Mouse (Mus musculus): Measurements from ENCODE around the gene Scn8a. TPM values are rescaled to one million over a fixed set of nuclear protein-coding genes. Genes with fewer than 3 reads are reported as not detected.

Scn8a gene
- polyA plus RNA-seq, 1 experiment = not detected

GRCm38 (mm10) chr15:100909734-100910163 is 40.1 kb downstream of the Scn8a start:
- H3K4me2 ChIP-seq (ENCODE audit: low read depth) = no peak overlapping the region
- TF ChIP-seq POLR2A (IDR thresholded peaks at IDR 0.05; ENCODE audit: insufficient read length, low read depth) = no peak
- TF ChIP-seq USF1 (IDR thresholded peaks at IDR 0.05; ENCODE audit: low read depth) = no peak
- TF ChIP-seq POLR2AphosphoS2 (IDR thresholded peaks at IDR 0.05; ENCODE audit: insufficient read length, low read depth) = no peak
- no peak for TF ChIP-seq MYOD1 (IDR thresholded peaks at IDR 0.05; ENCODE audit: control insufficient read depth in 1 of 3, insufficient read length in 2 of 3, low read depth in 2 of 3)
- TF ChIP-seq TCF12 (IDR thresholded peaks at IDR 0.05; ENCODE audit: insufficient read depth, poor library complexity, severe bottlenecking) = no peak
- no peak for TF ChIP-seq REST (IDR thresholded peaks at IDR 0.05; ENCODE audit: insufficient read depth, insufficient read length)
- TF ChIP-seq CEBPB (IDR thresholded peaks at IDR 0.05; ENCODE audit: insufficient read depth, poor library complexity, severe bottlenecking) = no peak
- TF ChIP-seq SRF (IDR thresholded peaks at IDR 0.05; ENCODE audit: control insufficient read depth, insufficient read length, low read depth) = no peak
- TF ChIP-seq MAX (IDR thresholded peaks at IDR 0.05; ENCODE audit: low read depth) = no peak
- TF ChIP-seq E2F4 (IDR thresholded peaks at IDR 0.05; ENCODE audit: insufficient read depth) = no peak
- TF ChIP-seq MYOG (IDR thresholded peaks at IDR 0.05; ENCODE audit: control insufficient read depth in 1 of 3, insufficient read depth in 1 of 3, insufficient read length in 2 of 3, low read depth in 2 of 3) = no peak
- TF ChIP-seq TCF3 (IDR thresholded peaks at IDR 0.05; ENCODE audit: insufficient read length, low read depth) = no peak
- H3K4me3 ChIP-seq = no peak overlapping the region
- no peak overlapping the region for H3ac ChIP-seq (ENCODE audit: control insufficient read depth, insufficient read length)
- no peaks in the 10 kb centered on the region for H3K36me3 ChIP-seq (ENCODE audit: control insufficient read depth, insufficient read depth)
- peaks cover 44% of the 10 kb centered on the region for H3K27me3 ChIP-seq (ENCODE audit: control insufficient read depth, insufficient read depth, insufficient read length)
- no peaks in the 10 kb centered on the region for H3K79me2 ChIP-seq (ENCODE audit: control insufficient read depth, insufficient read depth)

- Histone ChIP-seq H3K4me3 (no peak overlapping the region), H3K27me3 (ENCODE audit: control insufficient read depth, insufficient read depth, insufficient read length) (peaks cover 51% of the 10 kb centered on the region), H3K79me2 (ENCODE audit: control insufficient read depth, insufficient read depth) (no peaks in the 10 kb centered on the region), H3K4me2 (ENCODE audit: low read depth) (no peak overlapping the region), H3ac (ENCODE audit: control insufficient read depth, insufficient read length) (no peak overlapping the region), H3K36me3 (ENCODE audit: control insufficient read depth, insufficient read depth) (no peaks in the 10 kb centered on the region)
- TF ChIP-seq CEBPB (IDR thresholded peaks at IDR 0.05; ENCODE audit: insufficient read depth, poor library complexity, severe bottlenecking) (no peak), USF1 (IDR thresholded peaks at IDR 0.05; ENCODE audit: low read depth) (no peak), TCF3 (IDR thresholded peaks at IDR 0.05; ENCODE audit: insufficient read length, low read depth) (no peak), REST (IDR thresholded peaks at IDR 0.05; ENCODE audit: insufficient read depth, insufficient read length) (no peak)
Observed at GRCm38 (mm10) chr15:100910381-100910841, 40.8 kb downstream of the Scn8a start.

GRCm38 (mm10) chr15:100912676-100913266 is 43.1 kb downstream of the Scn8a start:
- H3ac ChIP-seq (ENCODE audit: control insufficient read depth, insufficient read length) = no peak overlapping the region
- H3K4me2 ChIP-seq (ENCODE audit: low read depth) = no peak overlapping the region
- H3K4me3 ChIP-seq = no peak overlapping the region
- H3K27me3 ChIP-seq (ENCODE audit: control insufficient read depth, insufficient read depth, insufficient read length) = peaks cover 48% of the 10 kb centered on the region
- no peaks in the 10 kb centered on the region for H3K36me3 ChIP-seq (ENCODE audit: control insufficient read depth, insufficient read depth)
- H3K79me2 ChIP-seq (ENCODE audit: control insufficient read depth, insufficient read depth) = no peaks in the 10 kb centered on the region
- TF ChIP-seq REST (IDR thresholded peaks at IDR 0.05; ENCODE audit: insufficient read depth, insufficient read length) = no peak

GRCm38 (mm10) chr15:100914734-100915242 is 45.1 kb downstream of the Scn8a start:
- TF ChIP-seq MAX (IDR thresholded peaks at IDR 0.05; ENCODE audit: low read depth) (no peak), CEBPB (IDR thresholded peaks at IDR 0.05; ENCODE audit: insufficient read depth, poor library complexity, severe bottlenecking) (no peak), MYOD1 (IDR thresholded peaks at IDR 0.05; ENCODE audit: control insufficient read depth in 1 of 3, insufficient read length in 2 of 3, low read depth in 2 of 3) (no peak), TCF3 (IDR thresholded peaks at IDR 0.05; ENCODE audit: insufficient read length, low read depth) (no peak), MYOG (IDR thresholded peaks at IDR 0.05; ENCODE audit: control insufficient read depth in 1 of 3, insufficient read depth in 1 of 3, insufficient read length in 2 of 3, low read depth in 2 of 3) (no peak), POLR2A (IDR thresholded peaks at IDR 0.05; ENCODE audit: insufficient read length, low read depth) (no peak), POLR2AphosphoS2 (IDR thresholded peaks at IDR 0.05; ENCODE audit: insufficient read length, low read depth) (no peak), USF1 (IDR thresholded peaks at IDR 0.05; ENCODE audit: low read depth) (no peak), SRF (IDR thresholded peaks at IDR 0.05; ENCODE audit: control insufficient read depth, insufficient read length, low read depth) (no peak), E2F4 (IDR thresholded peaks at IDR 0.05; ENCODE audit: insufficient read depth) (no peak), TCF12 (IDR thresholded peaks at IDR 0.05; ENCODE audit: insufficient read depth, poor library complexity, severe bottlenecking) (no peak), REST (IDR thresholded peaks at IDR 0.05; ENCODE audit: insufficient read depth, insufficient read length) (no peak)
- H3K4me3 ChIP-seq = no peak overlapping the region
- no peak overlapping the region for H3ac ChIP-seq (ENCODE audit: control insufficient read depth, insufficient read length)
- no peak overlapping the region for H3K4me2 ChIP-seq (ENCODE audit: low read depth)
- peaks cover 42% of the 10 kb centered on the region for H3K27me3 ChIP-seq (ENCODE audit: control insufficient read depth, insufficient read depth, insufficient read length)
- no peaks in the 10 kb centered on the region for H3K36me3 ChIP-seq (ENCODE audit: control insufficient read depth, insufficient read depth)
- H3K79me2 ChIP-seq (ENCODE audit: control insufficient read depth, insufficient read depth) = no peaks in the 10 kb centered on the region

GRCm38 (mm10) chr15:100918046-100918445 is 48.4 kb downstream of the Scn8a start:
- TF ChIP-seq MYOG (IDR thresholded peaks at IDR 0.05; ENCODE audit: control insufficient read depth in 1 of 3, insufficient read depth in 1 of 3, insufficient read length in 2 of 3, low read depth in 2 of 3) (no peak), POLR2A (IDR thresholded peaks at IDR 0.05; ENCODE audit: insufficient read length, low read depth) (no peak), MYOD1 (IDR thresholded peaks at IDR 0.05; ENCODE audit: control insufficient read depth in 1 of 3, insufficient read length in 2 of 3, low read depth in 2 of 3) (no peak), CEBPB (IDR thresholded peaks at IDR 0.05; ENCODE audit: insufficient read depth, poor library complexity, severe bottlenecking) (no peak), E2F4 (IDR thresholded peaks at IDR 0.05; ENCODE audit: insufficient read depth) (no peak), POLR2AphosphoS2 (IDR thresholded peaks at IDR 0.05; ENCODE audit: insufficient read length, low read depth) (no peak), TCF3 (IDR thresholded peaks at IDR 0.05; ENCODE audit: insufficient read length, low read depth) (no peak), SRF (IDR thresholded peaks at IDR 0.05; ENCODE audit: control insufficient read depth, insufficient read length, low read depth) (no peak), MAX (IDR thresholded peaks at IDR 0.05; ENCODE audit: low read depth) (no peak), REST (IDR thresholded peaks at IDR 0.05; ENCODE audit: insufficient read depth, insufficient read length) (no peak), TCF12 (IDR thresholded peaks at IDR 0.05; ENCODE audit: insufficient read depth, poor library complexity, severe bottlenecking) (no peak), USF1 (IDR thresholded peaks at IDR 0.05; ENCODE audit: low read depth) (no peak)
- Histone ChIP-seq H3ac (ENCODE audit: control insufficient read depth, insufficient read length) (no peak overlapping the region), H3K79me2 (ENCODE audit: control insufficient read depth, insufficient read depth) (no peaks in the 10 kb centered on the region)

More at GRCm38 (mm10) chr15:100918046-100918445, 48.4 kb downstream of the Scn8a start:
- no peaks in the 10 kb centered on the region for H3K36me3 ChIP-seq (ENCODE audit: control insufficient read depth, insufficient read depth)
- H3K4me3 ChIP-seq = no peak overlapping the region
- no peak overlapping the region for H3K4me2 ChIP-seq (ENCODE audit: low read depth)
- H3K27me3 ChIP-seq (ENCODE audit: control insufficient read depth, insufficient read depth, insufficient read length) = peaks cover 40% of the 10 kb centered on the region
